Mouse (Mus musculus) small intestine, adult 2 months (tissue): ENCODE results near the gene Lax1. TPM values are rescaled to one million over a fixed set of nuclear protein-coding genes. Genes with fewer than 3 reads are reported as not detected.

Experiments
- H3K27ac ChIP-seq: fragments of 200-500 bp; 2 replicates; pipeline ENCODE4 v1.5.1; 2012; ENCODE audit warnings: low read depth, low read length, control low read depth, inconsistent platforms; ENCODE audit not compliant: insufficient read depth
- H3K27me3 ChIP-seq: fragments of 200-500 bp; 2 replicates; pipeline ENCODE4 v1.6.1; 2012; ENCODE audit warnings: mild to moderate bottlenecking, moderate library complexity, low read length, inconsistent platforms; ENCODE audit not compliant: control insufficient read depth, insufficient read depth
- H3K36me3 ChIP-seq: fragments of 200-500 bp; 2 replicates; pipeline ENCODE4 v1.6.1; 2012; ENCODE audit warnings: mild to moderate bottlenecking, low read length, control low read depth, inconsistent platforms; ENCODE audit not compliant: control insufficient read depth, insufficient read depth
- H3K4me1 ChIP-seq: fragments of 200-500 bp; 2 replicates; pipeline ENCODE4 v1.6.1; 2012; ENCODE audit warnings: low read length, inconsistent platforms, mixed read lengths; ENCODE audit not compliant: control insufficient read depth, insufficient read depth, insufficient read length
- H3K4me3 ChIP-seq: fragments of 200-500 bp; 2 replicates; pipeline ENCODE4 v1.5.1; 2012; ENCODE audit warnings: low read depth, mild to moderate bottlenecking, control low read depth, inconsistent platforms, low read length, moderate library complexity
- CTCF ChIP-seq: fragments of 200-500 bp; IDR thresholded peaks from 2 replicates; pipeline ENCODE4 v1.5.1; 2012; ENCODE audit warnings: low read depth, mild to moderate bottlenecking, control low read depth, inconsistent platforms, low read length, moderate library complexity, mixed read lengths; ENCODE audit not compliant: insufficient replicate concordance, insufficient read length; ENCODE audit errors: extremely low read depth
- POLR2A ChIP-seq: fragments of 200-500 bp; IDR thresholded peaks from 2 replicates; pipeline ENCODE4 v1.6.1; 2012; ENCODE audit warnings: low read depth, mild to moderate bottlenecking, control low read depth, inconsistent platforms, low read length, moderate library complexity
- WGBS: fragments of 180-500 bp; shearing (Covaris S2); methylation state at CpG from one replicate; pipeline ENCODE4 v1.1.7; 2018; 5-methylcytosine and 5-hydroxymethylcytosine counted together
- polyA plus RNA-seq: library from polyadenylated mRNA; depleted of rRNA; stranded (reverse); fragments of >200 nt; gene quantifications from 2 replicates; pipeline ENCODE4 v1.2.3, GENCODE M21; 2012; rRNA removed

Gene Lax1
- polyA plus RNA-seq, 1 experiment, result 8.2 TPM

DNA sequence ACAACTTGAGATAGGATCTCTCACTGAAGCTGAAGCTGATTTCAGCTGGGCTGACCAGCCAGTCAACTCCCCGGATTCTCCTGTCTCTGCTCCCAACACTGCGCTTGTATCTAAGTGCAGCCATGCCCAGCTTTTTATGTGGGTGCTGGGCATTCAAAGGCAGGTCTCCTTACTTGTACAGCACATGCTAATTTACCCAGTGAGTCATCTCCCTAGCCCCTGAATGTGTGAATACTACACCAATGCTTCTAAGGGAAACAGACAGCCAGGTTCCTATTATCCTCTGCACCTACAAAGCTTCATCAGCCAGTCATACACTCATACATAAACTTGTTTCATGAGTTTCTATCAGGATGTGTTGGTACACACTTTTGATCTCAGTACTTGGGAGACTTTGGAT, 48.7 kb downstream of the Lax1 start:
- peaks cover 85% of the 10 kb centered on the region for H3K36me3 ChIP-seq
- 88% methylated on average over 2 of the region's 2 CpGs for WGBS
- no peaks in the 10 kb centered on the region for H3K4me1 ChIP-seq
- TF ChIP-seq POLR2A (no peak), CTCF (no peak)
- no peak overlapping the region for H3K27ac ChIP-seq
- no peaks in the 10 kb centered on the region for H3K27me3 ChIP-seq
- H3K4me3 ChIP-seq, result no peak overlapping the region

DNA sequence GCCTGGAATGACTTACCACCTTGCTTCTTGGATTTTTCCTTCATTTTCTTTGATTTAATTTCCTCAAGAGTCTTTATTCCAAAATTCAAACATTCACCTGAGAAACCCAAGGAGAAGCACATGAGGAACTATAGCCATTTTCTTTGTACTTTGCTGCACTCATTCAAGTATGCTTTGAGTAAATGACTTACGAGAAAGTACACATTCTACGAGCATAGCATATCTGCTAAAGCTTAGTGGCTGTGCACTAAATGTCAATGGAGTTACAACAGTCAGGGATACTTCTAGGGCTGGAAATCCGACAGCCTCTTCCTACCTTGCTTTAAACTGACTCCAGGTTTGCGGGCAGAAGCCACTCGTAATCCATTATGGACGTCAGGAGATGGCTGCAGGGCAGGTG, 51.4 kb downstream of the Lax1 start:
- Histone ChIP-seq H3K27me3 (no peaks in the 10 kb centered on the region), H3K4me3 (no peak overlapping the region), H3K27ac (no peak overlapping the region), H3K36me3 (peaks cover 80% of the 10 kb centered on the region), H3K4me1 (no peaks in the 10 kb centered on the region)
- TF ChIP-seq POLR2A (no peak), CTCF (no peak)
- WGBS, result 87% methylated on average over 6 of the region's 6 CpGs

DNA sequence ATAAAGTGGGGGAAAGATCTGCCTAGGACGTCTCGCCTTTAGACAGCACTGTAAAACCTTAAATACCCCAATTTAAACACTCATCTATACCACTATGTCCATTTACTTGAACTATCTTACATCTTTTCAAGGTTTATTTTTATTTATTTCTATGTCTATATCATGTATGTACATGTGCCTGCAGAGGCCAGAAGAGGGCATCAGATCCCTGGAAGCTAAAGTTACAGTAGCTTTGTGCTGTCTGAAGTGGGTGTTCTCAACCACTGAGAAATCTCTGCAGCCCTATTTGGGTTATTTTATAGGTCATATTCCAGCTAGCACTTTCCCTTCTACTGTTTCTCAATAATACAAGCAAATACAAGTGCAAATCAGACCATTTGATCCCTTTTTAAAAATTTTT, 57.7 kb downstream of the Lax1 start:
- no peak overlapping the region for H3K27ac ChIP-seq
- no peaks in the 10 kb centered on the region for H3K4me1 ChIP-seq
- 93% methylated on average over 2 of the region's 2 CpGs for WGBS
- H3K4me3 ChIP-seq, result no peak overlapping the region
- no peaks in the 10 kb centered on the region for H3K27me3 ChIP-seq
- peaks cover 71% of the 10 kb centered on the region for H3K36me3 ChIP-seq
- TF ChIP-seq CTCF, result no peak
- no peak for TF ChIP-seq POLR2A

Other genes with a start within 250 kb of the Lax1 start
- gene Snrpe, start 79.8 kb downstream of the Lax1 start, polyA plus RNA-seq, result 6.9 and 14.7 TPM in 2 replicates
- 0.61 and 1.0 TPM in 2 replicates for gene Zbed6, start 29.2 kb downstream of the Lax1 start, polyA plus RNA-seq
- 0.29 and 1.1 TPM in 2 replicates for gene Gm38394, start 28.8 kb downstream of the Lax1 start, polyA plus RNA-seq
- 5.0 and 5.5 TPM in 2 replicates for gene Atp2b4, start 110.9 kb upstream of the Lax1 start, polyA plus RNA-seq
- gene Optc, start 217.9 kb upstream of the Lax1 start, polyA plus RNA-seq, result 5.0 and 8.3 TPM in 2 replicates
- gene Prelp, start 231.3 kb upstream of the Lax1 start, polyA plus RNA-seq, result 11.4 and 14.2 TPM in 2 replicates